Mouse (Mus musculus) A20 (cell line): Measurements from ENCODE around the gene Zfp316.

Experiments used
- DNase-seq: peaks from one replicate; pipeline ENCODE4 v3.0.0-alpha.2; 2011; ENCODE audit warnings: low read depth, low spot score

Gene Zfp316

GRCm38 (mm10) chr5:143279247-143279646 lies 9.4 kb upstream of the Zfp316 start:
- peak; percentile 27 for DNase-seq

GRCm38 (mm10) chr5:143275761-143276160 lies 5.9 kb upstream of the Zfp316 start:
- no peak for DNase-seq

- DNase-seq = no peak
Measured at GRCm38 (mm10) chr5:143272540-143273330, 2.9 kb upstream of the Zfp316 start.

GRCm38 (mm10) chr5:143272108-143272507 lies 2.3 kb upstream of the Zfp316 start:
- DNase-seq = no peak

GRCm38 (mm10) chr5:143271642-143272041 lies 1.8 kb upstream of the Zfp316 start:
- no peak for DNase-seq

GRCm38 (mm10) chr5:143270151-143270519 lies 313 bp upstream of the Zfp316 start:
- DNase-seq = no peak

- DNase-seq = no peak
Measured at GRCm38 (mm10) chr5:143268985-143269362, 848 bp downstream of the Zfp316 start.

GRCm38 (mm10) chr5:143266794-143267193 lies 3.0 kb downstream of the Zfp316 start:
- DNase-seq = no peak

- DNase-seq = no peak
Measured at GRCm38 (mm10) chr5:143265409-143265808, 4.4 kb downstream of the Zfp316 start.

- DNase-seq = no peak
Measured at GRCm38 (mm10) chr5:143264689-143265088, 5.1 kb downstream of the Zfp316 start.

- no peak for DNase-seq
Measured at GRCm38 (mm10) chr5:143261636-143262035, 8.2 kb downstream of the Zfp316 start.

GRCm38 (mm10) chr5:143255802-143256201 lies 14.0 kb downstream of the Zfp316 start:
- DNase-seq = no peak

GRCm38 (mm10) chr5:143255131-143255519 lies 14.7 kb downstream of the Zfp316 start:
- no peak for DNase-seq

- DNase-seq = no peak
Measured at GRCm38 (mm10) chr5:143254487-143255130, 15.2 kb downstream of the Zfp316 start.

- no peak for DNase-seq
Measured at GRCm38 (mm10) chr5:143253881-143254486, 15.8 kb downstream of the Zfp316 start.

GRCm38 (mm10) chr5:143253186-143253880 lies 16.5 kb downstream of the Zfp316 start:
- no peak for DNase-seq

- no peak for DNase-seq
Measured at GRCm38 (mm10) chr5:143252791-143253185, 17.0 kb downstream of the Zfp316 start.

- DNase-seq = no peak
Measured at GRCm38 (mm10) chr5:143252039-143252438, 17.8 kb downstream of the Zfp316 start.

- DNase-seq = no peak
Measured at GRCm38 (mm10) chr5:143244926-143245325, 24.9 kb downstream of the Zfp316 start.

GRCm38 (mm10) chr5:143236036-143236435 lies 33.8 kb downstream of the Zfp316 start:
- DNase-seq = no peak

- peak; percentile 96 for DNase-seq
Measured at GRCm38 (mm10) chr5:143235028-143235693, 34.7 kb downstream of the Zfp316 start, which contains the start of gene Zfp12. Zfp12 (plus strand) TSS chr5:143235163.

GRCm38 (mm10) chr5:143226790-143227189 lies 43.0 kb downstream of the Zfp316 start, which contains the start of gene Spdye4a:
Spdye4a (minus strand) TSS chr5:143226890.
- no peak for DNase-seq
